Mouse (Mus musculus) liver, embryonic 13.5 days (tissue): ENCODE measurements around the gene Fam83g. TPM values are rescaled to one million over a fixed set of nuclear protein-coding genes. Genes with fewer than 3 reads are reported as not detected.

ENCODE experiments used
- polyA plus RNA-seq: library from polyadenylated mRNA; unstranded; fragments of >200 nt; fragmentation: Nextera tagmentation; extraction: Ambion mirVana; gene quantifications from 2 replicates; pipeline ENCODE4 v1.2.1, GENCODE M21; 2015

Fam83g gene
- polyA plus RNA-seq, 1 experiment from 2014 or later, result 5.4 TPM

Other genes with a start within 250 kb of the Fam83g start
- 0.06 and 0.09 TPM in 2 replicates for gene Rnf112, start 230.0 kb upstream of the Fam83g start, polyA plus RNA-seq
- 8.4 and 9.3 TPM in 2 replicates for gene Mfap4, start 198.7 kb upstream of the Fam83g start, polyA plus RNA-seq
- gene Mapk7, start 189.7 kb upstream of the Fam83g start, polyA plus RNA-seq, result 7.2 and 8.8 TPM in 2 replicates
- gene B9d1, start 178.9 kb upstream of the Fam83g start, polyA plus RNA-seq, result 2.1 and 4.0 TPM in 2 replicates
- 2.5 and 3.1 TPM in 2 replicates for gene Epn2, start 104.4 kb upstream of the Fam83g start, polyA plus RNA-seq
- gene Grap, start 30.8 kb upstream of the Fam83g start, polyA plus RNA-seq, result 4.8 and 5.0 TPM in 2 replicates
- gene Slc5a10, start 36.7 kb downstream of the Fam83g start, polyA plus RNA-seq, result not detected in 2 replicates
- 8.6 and 10.3 TPM in 2 replicates for gene Prpsap2, start 78.0 kb downstream of the Fam83g start, polyA plus RNA-seq
- gene Ulk2, start 171.0 kb downstream of the Fam83g start, polyA plus RNA-seq, result 2.3 and 2.5 TPM in 2 replicates
- gene Akap10, start 246.2 kb downstream of the Fam83g start, polyA plus RNA-seq, result 8.1 and 9.4 TPM in 2 replicates